Mouse (Mus musculus) midbrain, embryonic 16.5 days (tissue): ENCODE measurements around the gene Cox8c. TPM values are rescaled to one million over a fixed set of nuclear protein-coding genes. Genes with fewer than 3 reads are reported as not detected.

Source experiments
- ATAC-seq: fragments of 200-750 bp; cut with Nextera tagmentation; 2 replicates; pipeline ENCODE4 v1.8.0; 2017; ENCODE audit warnings: moderate TSS enrichment
- H3K27ac ChIP-seq: fragments of 300-500 bp; sonication (generic); 2 replicates; pipeline ENCODE4 v1.5.1; 2014; ENCODE audit warnings: mild to moderate bottlenecking, low read length, mixed read lengths
- H3K27me3 ChIP-seq: fragments of 300-500 bp; sonication (generic); 2 replicates; pipeline ENCODE4 v1.6.1; 2014; ENCODE audit warnings: low read depth, low read length, mixed read lengths; ENCODE audit not compliant: control insufficient read depth, insufficient read depth
- H3K36me3 ChIP-seq: fragments of 300-500 bp; sonication (generic); 2 replicates; pipeline ENCODE4 v1.6.1; 2014; ENCODE audit warnings: mild to moderate bottlenecking, low read length, moderate library complexity, mixed read lengths; ENCODE audit not compliant: control insufficient read depth, insufficient read depth
- H3K4me1 ChIP-seq: fragments of 300-500 bp; sonication (generic); 2 replicates; pipeline ENCODE4 v1.6.1; 2014; ENCODE audit warnings: mild to moderate bottlenecking, low read length, mixed read lengths; ENCODE audit not compliant: control insufficient read depth, insufficient read depth
- H3K4me2 ChIP-seq: fragments of 300-500 bp; sonication (generic); 2 replicates; pipeline ENCODE4 v1.6.1; 2014; ENCODE audit warnings: mild to moderate bottlenecking, low read length, mixed read lengths
- H3K4me3 ChIP-seq: fragments of 300-500 bp; sonication (generic); 2 replicates; pipeline ENCODE4 v1.5.1; 2014; ENCODE audit warnings: low read depth, mild to moderate bottlenecking, low read length, moderate library complexity, mixed read lengths
- H3K9ac ChIP-seq: fragments of 300-500 bp; sonication (generic); 2 replicates; pipeline ENCODE4 v1.6.1; 2014; ENCODE audit warnings: low read depth, low read length, mixed read lengths
- H3K9me3 ChIP-seq: fragments of 300-500 bp; sonication (generic); replicated peaks from 2 replicates; pipeline ENCODE4 v1.6.1; 2014; ENCODE audit warnings: mild to moderate bottlenecking, low read length, mixed read lengths; ENCODE audit not compliant: control insufficient read depth, poor library complexity, severe bottlenecking
- WGBS: fragments of 180-500 bp; shearing (Covaris S2); extraction: QIAGEN DNeasy Blood & Tissue Kit; methylation state at CpG from one replicate; pipeline ENCODE4 v1.1.7; 2014; 5-methylcytosine and 5-hydroxymethylcytosine counted together
- polyA plus RNA-seq: library from polyadenylated mRNA; unstranded; fragments of >200 nt; fragmentation: Nextera tagmentation; extraction: Ambion mirVana; gene quantifications from 2 replicates; pipeline ENCODE4 v1.2.1, GENCODE M21; 2015

Cox8c gene
- not detected in 2 replicates for polyA plus RNA-seq

DNA sequence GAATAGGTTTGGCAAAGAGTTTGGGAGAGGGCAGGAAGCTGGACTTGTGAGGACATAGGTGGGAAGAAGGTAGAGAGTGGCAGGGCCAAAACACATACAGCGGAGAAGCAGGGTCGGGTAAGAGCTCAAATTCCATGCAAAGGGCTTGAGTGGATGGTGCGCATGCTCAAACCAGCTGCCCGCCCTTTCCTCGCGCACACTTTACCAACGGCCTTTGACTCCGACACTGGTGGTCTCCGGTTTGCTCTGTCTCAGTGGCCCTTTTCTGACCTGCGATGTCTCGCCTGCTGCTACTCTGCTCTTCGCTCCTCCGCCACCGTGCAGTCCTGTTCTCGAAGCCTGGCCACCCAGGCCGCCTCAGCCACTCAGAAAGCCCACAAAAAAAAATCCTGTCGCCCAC, at the start of gene Cox8c:
Gene Cox8c, plus strand, starts transcription at position 226 of the 400 bp plus-strand sequence.
- no peaks in the 10 kb centered on the region for H3K36me3 ChIP-seq
- no peaks in the 10 kb centered on the region for H3K4me1 ChIP-seq
- WGBS = 95% methylated on average over 17 of the region's 17 CpGs
- no peak within 1 kb of the TSS for H3K4me2 ChIP-seq
- no peak within 1 kb of the TSS for H3K27ac ChIP-seq
- ATAC-seq = no peak
- no peak within 1 kb of the TSS for H3K9ac ChIP-seq
- 0 out of 2 replicates have a peak, but pooled peaks cover 2% of the 10 kb centered on the region for H3K9me3 ChIP-seq
- H3K27me3 ChIP-seq = no peaks in the 10 kb centered on the region
- no peak within 1 kb of the TSS for H3K4me3 ChIP-seq

- ATAC-seq = no peak
- H3K4me3 ChIP-seq = no peak overlapping the region
- H3K27me3 ChIP-seq = no peaks in the 10 kb centered on the region
- no peaks in the 10 kb centered on the region for H3K36me3 ChIP-seq
- H3K9me3 ChIP-seq = no peaks in the 10 kb centered on the region
- no peak overlapping the region for H3K27ac ChIP-seq
- peaks cover 16% of the 10 kb centered on the region for H3K4me1 ChIP-seq
- H3K4me2 ChIP-seq = no peak overlapping the region
- no peak overlapping the region for H3K9ac ChIP-seq
Measured at GRCm38 (mm10) chr12:102860806-102861205, 38.3 kb upstream of the Cox8c start.

- Histone ChIP-seq H3K4me1 (peaks cover 7% of the 10 kb centered on the region), H3K4me3 (no peak overlapping the region), H3K36me3 (no peaks in the 10 kb centered on the region), H3K27me3 (no peaks in the 10 kb centered on the region), H3K27ac (no peak overlapping the region), H3K9ac (no peak overlapping the region), H3K9me3 (no peaks in the 10 kb centered on the region), H3K4me2 (no peak overlapping the region)
- WGBS = 96% methylated on average over 2 of the region's 2 CpGs
- ATAC-seq = no peak
Measured at GRCm38 (mm10) chr12:102869802-102870201, 29.3 kb upstream of the Cox8c start.

DNA sequence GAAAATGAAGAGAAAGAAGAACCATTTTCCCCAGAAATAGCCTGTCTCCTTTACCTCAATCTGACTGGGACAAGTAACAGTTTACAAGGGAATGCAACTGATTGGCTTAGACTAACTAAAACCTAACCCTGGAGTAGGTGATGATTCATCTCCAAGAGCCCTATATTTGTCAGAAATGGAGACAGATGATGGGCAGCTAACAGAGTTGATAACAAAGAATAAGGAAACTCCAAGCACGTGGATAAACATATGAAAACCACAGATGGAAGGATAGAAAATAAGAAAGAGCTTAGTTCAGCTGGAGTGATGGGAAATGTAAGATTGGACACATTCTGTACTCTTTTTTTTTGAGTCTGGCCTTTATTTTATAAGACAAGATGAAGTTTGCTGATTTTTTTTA, 28.6 kb upstream of the Cox8c start:
- no peaks in the 10 kb centered on the region for H3K27me3 ChIP-seq
- H3K9ac ChIP-seq = no peak overlapping the region
- H3K36me3 ChIP-seq = no peaks in the 10 kb centered on the region
- H3K4me1 ChIP-seq = peaks cover 11% of the 10 kb centered on the region
- no peaks in the 10 kb centered on the region for H3K9me3 ChIP-seq
- no peak overlapping the region for H3K27ac ChIP-seq
- 84% methylated on average over 1 of the region's 1 CpGs for WGBS
- no peak overlapping the region for H3K4me3 ChIP-seq
- H3K4me2 ChIP-seq = no peak overlapping the region
- ATAC-seq = no peak

- WGBS = under 1% methylated on average over 44 of the region's 70 CpGs
- Histone ChIP-seq H3K9ac (peak overlapping the region; percentile 92), H3K4me1 (peaks cover 28% of the 10 kb centered on the region), H3K4me3 (peak overlapping the region; percentile 95), H3K9me3 (no peaks in the 10 kb centered on the region), H3K27ac (peak overlapping the region; percentile 96), H3K27me3 (no peaks in the 10 kb centered on the region), H3K4me2 (peak overlapping the region; percentile 91), H3K36me3 (no peaks in the 10 kb centered on the region)
- ATAC-seq = peak; percentile 77
Measured at GRCm38 (mm10) chr12:102877301-102878030, 21.6 kb upstream of the Cox8c start.

GRCm38 (mm10) chr12:102878031-102878823, 20.9 kb upstream of the Cox8c start, which contains the start of gene Btbd7:
Gene Btbd7, minus strand, starts transcription at chr12:102878471.
- WGBS = under 1% methylated on average over 49 of the region's 95 CpGs
- ATAC-seq = peak; percentile 97

GRCm38 (mm10) chr12:102878901-102879300, 20.2 kb upstream of the Cox8c start:
- Histone ChIP-seq H3K9ac (peak overlapping the region; percentile 92), H3K27me3 (no peaks in the 10 kb centered on the region), H3K9me3 (no peaks in the 10 kb centered on the region), H3K27ac (peak overlapping the region; percentile 96), H3K4me3 (peak overlapping the region; percentile 95), H3K4me2 (peak overlapping the region; percentile 63), H3K36me3 (no peaks in the 10 kb centered on the region), H3K4me1 (peaks cover 23% of the 10 kb centered on the region)
- WGBS = 29% methylated on average over 7 of the region's 7 CpGs
- 0 out of 2 replicates have a peak, but pooled peaks have one; percentile 6 for ATAC-seq

More at GRCm38 (mm10) chr12:102878031-102878823, 20.9 kb upstream of the Cox8c start, which contains the start of gene Btbd7:
- Histone ChIP-seq H3K9me3 (no peaks in the 10 kb centered on the region), H3K9ac (peak within 1 kb of the TSS; percentile 92), H3K36me3 (no peaks in the 10 kb centered on the region), H3K4me2 (peak within 1 kb of the TSS; percentile 91), H3K4me3 (peak within 1 kb of the TSS; percentile 95), H3K27ac (peak within 1 kb of the TSS; percentile 96), H3K27me3 (no peaks in the 10 kb centered on the region), H3K4me1 (peaks cover 28% of the 10 kb centered on the region)

DNA sequence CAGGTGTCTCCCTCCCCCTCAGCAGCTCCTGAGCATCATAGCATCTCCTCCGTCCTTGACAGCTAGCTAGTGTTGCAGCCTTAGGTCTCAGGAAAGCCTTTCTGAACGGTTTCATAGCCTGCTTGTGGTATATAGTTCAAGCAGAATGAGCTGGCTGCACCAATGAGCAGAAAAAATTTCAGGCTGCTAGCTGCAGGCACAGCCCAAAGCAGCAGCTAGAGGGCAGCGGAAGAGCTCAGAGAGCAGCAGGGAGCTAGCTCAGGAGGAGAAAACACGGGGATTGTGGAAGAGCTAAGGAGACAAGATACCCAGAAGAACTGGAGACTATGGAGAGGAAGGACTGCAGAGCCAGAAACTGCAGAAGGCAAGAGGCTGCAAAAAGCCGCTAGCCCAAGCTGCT, 13.4 kb upstream of the Cox8c start:
- H3K4me2 ChIP-seq = peak overlapping the region; percentile 14; the same call in 1 of the 2 replicates
- H3K4me1 ChIP-seq = peaks cover 6% of the 10 kb centered on the region; the same call in 1 of the 2 replicates
- WGBS = 19% methylated on average over 5 of the region's 5 CpGs
- H3K9me3 ChIP-seq = no peaks in the 10 kb centered on the region
- H3K4me3 ChIP-seq = no peak overlapping the region
- peak; percentile 87 for ATAC-seq
- H3K9ac ChIP-seq = 0 out of 2 replicates have a peak overlapping the region, but pooled peaks have one; percentile 25
- H3K27ac ChIP-seq = no peak overlapping the region
- H3K27me3 ChIP-seq = no peaks in the 10 kb centered on the region
- no peaks in the 10 kb centered on the region for H3K36me3 ChIP-seq
